Mouse (Mus musculus) macrophage (primary cell): ENCODE results near the gene Zkscan2. TPM values are rescaled to one million over a fixed set of nuclear protein-coding genes. Genes with fewer than 3 reads are reported as not detected.

Experiments used
- H3K27ac ChIP-seq: fragments of 350-480 bp; formaldehyde crosslinking; 2 replicates; pipeline ENCODE4 v1.9.0; 2021
- H3K36me3 ChIP-seq: fragments of 350-480 bp; formaldehyde crosslinking; 2 replicates; pipeline ENCODE4 v1.9.0; 2021; ENCODE audit errors: inconsistent target
- H3K4me3 ChIP-seq: fragments of 350-480 bp; formaldehyde crosslinking; 2 replicates; pipeline ENCODE4 v1.9.0; 2021; ENCODE audit errors: inconsistent target
- H3K79me2 ChIP-seq: fragments of 350-480 bp; formaldehyde crosslinking; 2 replicates; pipeline ENCODE4 v1.9.0; 2021; ENCODE audit errors: inconsistent target
- WGBS: methylation state at CpG from one replicate; pipeline ENCODE4 v1.1.7; 2026; ENCODE audit warnings: inconsistent platforms; ENCODE audit not compliant: missing documents; 5-methylcytosine and 5-hydroxymethylcytosine counted together
- polyA plus RNA-seq: library from polyadenylated mRNA; stranded (reverse); fragments of 250-400 nt; gene quantifications from 3 replicates; pipeline ENCODE4 v1.2.4, GENCODE M21; 2018; ENCODE audit warnings: inconsistent platforms

Zkscan2 gene
- polyA plus RNA-seq, 1 experiment from 2014 or later, result not detected

GRCm38 (mm10) chr7:123458309-123458708, 41.9 kb downstream of the Zkscan2 start:
- Histone ChIP-seq H3K36me3 (no peaks in the 10 kb centered on the region), H3K79me2 (no peaks in the 10 kb centered on the region), H3K27ac (no peak overlapping the region), H3K4me3 (no peak overlapping the region)
- 96% methylated on average over 4 of the region's 4 CpGs for WGBS

GRCm38 (mm10) chr7:123455088-123455487, 45.2 kb downstream of the Zkscan2 start:
- 65% methylated on average over 3 of the region's 3 CpGs for WGBS
- H3K27ac ChIP-seq, result no peak overlapping the region
- no peak overlapping the region for H3K4me3 ChIP-seq
- H3K79me2 ChIP-seq, result no peaks in the 10 kb centered on the region
- H3K36me3 ChIP-seq, result no peaks in the 10 kb centered on the region

DNA sequence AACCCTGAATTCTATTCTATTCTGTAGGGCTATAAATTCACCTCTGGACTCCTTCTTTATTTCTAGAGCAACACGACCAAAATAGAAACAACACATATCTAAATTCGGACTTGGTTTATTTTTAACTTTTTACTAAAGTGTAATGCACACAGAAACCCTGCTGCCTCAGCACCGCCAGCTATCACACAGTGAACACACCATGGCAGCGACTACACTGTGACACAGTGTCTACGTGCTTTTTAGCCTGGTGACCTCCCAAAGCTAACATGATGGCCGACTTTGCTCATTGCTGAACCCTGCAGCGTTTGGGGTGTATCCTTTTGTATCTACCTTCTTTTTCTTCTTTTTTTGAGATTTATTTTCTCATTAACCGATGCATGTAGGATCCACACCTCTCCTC, 47.2 kb downstream of the Zkscan2 start:
- 86% methylated on average over 8 of the region's 8 CpGs for WGBS
- Histone ChIP-seq H3K79me2 (no peaks in the 10 kb centered on the region), H3K4me3 (no peak overlapping the region), H3K27ac (no peak overlapping the region), H3K36me3 (no peaks in the 10 kb centered on the region)

- no peaks in the 10 kb centered on the region for H3K79me2 ChIP-seq
- H3K27ac ChIP-seq, result no peak overlapping the region
- no peaks in the 10 kb centered on the region for H3K36me3 ChIP-seq
- H3K4me3 ChIP-seq, result no peak overlapping the region
- 93% methylated on average over 6 of the region's 6 CpGs for WGBS
These were observed 47.7 kb downstream of the Zkscan2 start for GRCm38 (mm10) chr7:123452551-123452950.

- Histone ChIP-seq H3K79me2 (no peaks in the 10 kb centered on the region), H3K36me3 (no peaks in the 10 kb centered on the region), H3K4me3 (no peak overlapping the region), H3K27ac (no peak overlapping the region)
- WGBS, result 100% methylated on average over 2 of the region's 2 CpGs
These were observed 49.7 kb downstream of the Zkscan2 start for GRCm38 (mm10) chr7:123450515-123450914.

DNA sequence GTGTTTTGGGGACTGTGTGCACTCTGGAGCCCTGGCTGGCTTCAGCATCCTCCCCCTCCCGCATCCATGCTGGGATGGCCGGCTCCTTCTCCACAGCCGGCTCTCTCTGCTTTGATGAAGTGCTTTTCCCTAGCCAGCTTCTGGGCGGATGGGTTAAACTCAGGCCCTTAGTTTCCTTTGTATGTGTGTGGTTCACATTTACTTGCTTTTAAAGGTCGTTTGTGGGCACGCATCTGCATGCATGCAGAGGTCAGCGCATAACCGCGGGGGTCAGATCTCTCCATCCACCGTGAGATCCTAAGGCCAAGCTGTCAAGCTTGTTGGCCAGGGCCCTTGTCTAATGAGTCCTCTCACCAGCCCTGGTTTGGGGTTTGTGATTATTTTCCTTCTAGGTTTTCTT, 50.6 kb downstream of the Zkscan2 start:
- Histone ChIP-seq H3K36me3 (no peaks in the 10 kb centered on the region), H3K79me2 (no peaks in the 10 kb centered on the region), H3K4me3 (no peak overlapping the region), H3K27ac (no peak overlapping the region)
- WGBS, result 83% methylated on average over 10 of the region's 10 CpGs

DNA sequence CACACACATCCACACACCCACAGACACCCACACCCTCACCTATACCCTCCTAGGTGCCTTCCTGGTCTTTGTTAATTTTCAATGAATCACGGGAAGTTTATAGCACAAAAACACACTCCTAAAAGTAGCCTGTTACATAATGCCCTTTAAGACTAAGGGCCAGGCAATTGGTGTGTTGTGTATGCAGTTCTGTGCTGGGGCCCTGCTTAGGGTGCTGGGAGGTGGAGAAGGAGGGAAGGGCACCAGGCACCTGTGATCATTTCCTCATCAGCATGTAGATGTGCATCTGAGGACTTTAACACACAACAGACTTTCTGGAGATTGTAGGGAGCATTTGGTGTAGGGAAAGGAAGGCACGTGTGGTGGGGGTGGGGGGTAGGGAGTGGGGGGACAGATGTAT, 51.5 kb downstream of the Zkscan2 start:
- Histone ChIP-seq H3K36me3 (no peaks in the 10 kb centered on the region), H3K4me3 (no peak overlapping the region), H3K79me2 (no peaks in the 10 kb centered on the region), H3K27ac (no peak overlapping the region)
- 80% methylated on average over 2 of the region's 2 CpGs for WGBS

- no peak overlapping the region for H3K4me3 ChIP-seq
- H3K36me3 ChIP-seq, result no peaks in the 10 kb centered on the region
- WGBS, result 42% methylated on average over 1 of the region's 1 CpGs
- H3K27ac ChIP-seq, result no peak overlapping the region
- H3K79me2 ChIP-seq, result no peaks in the 10 kb centered on the region
These were observed 58.2 kb downstream of the Zkscan2 start for GRCm38 (mm10) chr7:123442079-123442478.

DNA sequence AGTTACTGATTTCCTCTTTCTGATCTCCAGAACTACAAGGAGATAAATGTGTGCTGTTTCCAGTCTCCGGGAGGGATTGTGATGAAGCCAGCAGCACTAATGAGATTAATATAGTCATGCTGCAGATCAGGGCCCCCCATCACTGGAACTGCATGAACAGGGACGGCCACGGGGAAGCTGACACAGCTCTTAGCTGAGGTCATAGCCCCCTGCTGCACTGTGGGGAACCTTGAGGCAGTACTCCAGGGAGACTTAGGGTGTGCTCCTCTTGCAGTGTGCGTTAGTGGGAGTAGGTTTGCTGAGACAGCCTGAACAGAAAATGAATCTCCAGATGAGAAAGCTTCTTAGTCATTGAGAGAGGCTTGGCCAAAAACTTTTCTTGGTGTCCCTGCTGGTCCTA, 69.0 kb downstream of the Zkscan2 start:
- peak overlapping the region; percentile 84 for H3K27ac ChIP-seq
- no peaks in the 10 kb centered on the region for H3K36me3 ChIP-seq
- no peaks in the 10 kb centered on the region for H3K79me2 ChIP-seq
- no peak overlapping the region for H3K4me3 ChIP-seq
- WGBS, result 68% methylated on average over 4 of the region's 4 CpGs

DNA sequence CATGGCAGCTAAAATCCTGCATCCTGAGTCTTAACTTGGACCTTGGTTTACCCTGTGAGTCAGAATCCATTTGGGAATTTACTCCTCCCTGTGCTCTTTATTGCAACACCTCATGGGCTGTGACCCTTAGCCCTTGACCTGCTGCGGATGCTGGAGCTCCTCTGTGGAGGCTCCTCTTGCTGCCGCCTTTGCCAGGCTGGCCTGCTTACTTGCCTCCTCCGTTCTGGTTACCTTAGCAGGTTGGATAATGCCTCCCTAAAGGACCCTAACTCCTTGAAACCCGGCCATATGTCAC, 69.9 kb downstream of the Zkscan2 start:
- WGBS, result 77% methylated on average over 4 of the region's 4 CpGs
- peak overlapping the region; percentile 84 for H3K27ac ChIP-seq
- no peaks in the 10 kb centered on the region for H3K36me3 ChIP-seq
- no peaks in the 10 kb centered on the region for H3K79me2 ChIP-seq
- H3K4me3 ChIP-seq, result no peak overlapping the region

DNA sequence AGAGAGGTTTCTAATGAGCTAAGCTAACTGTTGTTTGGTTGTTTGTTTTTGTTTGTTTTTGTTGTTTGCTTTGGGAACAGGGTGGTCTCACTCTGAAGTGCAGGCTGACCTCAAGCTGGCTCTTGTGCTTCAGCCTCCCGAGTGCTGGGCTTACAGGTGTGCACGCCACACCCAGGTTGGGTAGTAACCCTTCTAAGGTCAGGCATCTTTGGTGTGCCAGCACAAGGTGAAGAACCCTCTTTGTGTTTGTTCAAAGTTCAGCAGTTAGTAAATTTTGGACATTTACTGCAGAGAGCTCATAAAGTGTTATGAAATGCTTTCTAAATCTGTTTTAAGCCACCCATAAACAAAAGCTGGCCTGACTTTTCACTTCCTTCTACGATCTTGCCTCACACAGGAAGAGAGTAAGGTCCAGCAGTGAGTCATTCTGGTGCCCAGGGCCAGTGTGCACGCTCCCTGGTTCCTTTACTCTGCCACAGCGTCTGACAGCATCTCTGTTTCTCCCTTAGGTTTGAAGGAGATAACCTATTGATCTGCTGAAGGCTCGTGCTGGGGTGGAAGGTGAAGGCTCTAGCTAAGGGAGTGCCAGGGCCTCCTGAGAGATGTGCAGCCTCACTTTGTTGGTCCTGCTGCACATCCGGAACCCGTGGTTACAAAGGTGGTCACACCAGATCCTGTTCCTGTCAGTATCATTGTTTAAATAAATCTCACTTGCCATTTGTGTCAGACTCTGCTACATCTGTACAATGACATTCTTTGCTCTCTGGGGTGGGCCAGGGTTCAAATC, 70.4 kb downstream of the Zkscan2 start:
- H3K36me3 ChIP-seq, result no peaks in the 10 kb centered on the region
- no peak overlapping the region for H3K4me3 ChIP-seq
- H3K79me2 ChIP-seq, result no peaks in the 10 kb centered on the region
- peak overlapping the region; percentile 84 for H3K27ac ChIP-seq
- 19% methylated on average over 8 of the region's 8 CpGs for WGBS

Other genes starting within 250 kb of the Zkscan2 start
- 14.4 to 20.0 TPM (median 19.7 TPM) in 3 replicates for gene Lcmt1, start 130.7 kb downstream of the Zkscan2 start, polyA plus RNA-seq
- gene Arhgap17, start 130.5 kb downstream of the Zkscan2 start, polyA plus RNA-seq, result 59.4 to 114 TPM (median 112 TPM) in 3 replicates
- gene Aqp8, start 38.2 kb downstream of the Zkscan2 start, polyA plus RNA-seq, result not detected in 3 replicates